Mouse (Mus musculus): ENCODE results near the gene Xpnpep2.

Xpnpep2 gene

GRCm38 (mm10) chrX:48181844-48182243 lies 73.3 kb downstream of the Xpnpep2 start:
- no peak for DNase-seq

- DNase-seq = no peak
Measured at GRCm38 (mm10) chrX:48184703-48185102, 76.2 kb downstream of the Xpnpep2 start.
